Mouse (Mus musculus): ENCODE results near the gene Vmn2r33. TPM values are rescaled to one million over a fixed set of nuclear protein-coding genes. Genes with fewer than 3 reads are reported as not detected.
"Not testable (repeated sequence)": the region's sequence is repeated elsewhere in the genome, so short reads cannot be mapped to it uniquely, and the experiment has no call there.

Vmn2r33 gene
- not detected in 2 replicates for polyA plus RNA-seq (2016; fragmentation: Nextera tagmentation; extraction: Ambion mirVana)

DNA sequence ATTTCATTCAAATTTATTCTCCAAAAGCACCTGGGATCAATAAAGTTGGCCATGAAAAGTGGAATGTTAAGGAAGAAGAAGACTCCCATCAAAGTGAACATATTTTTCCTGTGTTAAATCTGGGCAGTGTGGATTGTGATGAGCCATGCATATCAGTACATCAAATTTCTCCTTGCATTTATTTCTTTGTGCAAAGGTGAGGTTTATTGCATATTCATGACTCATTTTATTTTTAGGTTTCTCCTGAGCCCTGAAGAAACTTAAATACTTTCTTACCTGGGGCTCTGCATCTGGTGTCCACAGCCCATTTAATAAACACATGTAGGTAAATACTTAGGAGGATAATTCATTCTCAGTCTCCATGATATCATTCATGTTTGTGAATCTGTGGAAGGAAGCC lies at the start of gene Vmn2r33:
TSS of gene Vmn2r33 (minus strand) at position 101 of the 400 bp plus-strand sequence.
- not testable (repeated sequence) for ATAC-seq (ENCODE audit: low FRiP score); H3K9ac ChIP-seq; H3K9me3 ChIP-seq; H3K4me1 ChIP-seq; H3K27me3 ChIP-seq; H3K27ac ChIP-seq; H3K4me2 ChIP-seq; H3K36me3 ChIP-seq (replicated peaks); H3K4me3 ChIP-seq (replicated peaks)

Other genes with a start within 250 kb of the Vmn2r33 start
- not detected in 2 replicates for gene Vmn2r30, start 229.2 kb downstream of the Vmn2r33 start, polyA plus RNA-seq (2016; fragmentation: Nextera tagmentation; extraction: Ambion mirVana)
- gene Gm45783, start 192.2 kb downstream of the Vmn2r33 start, polyA plus RNA-seq (2016; fragmentation: Nextera tagmentation; extraction: Ambion mirVana) = not detected in 2 replicates
- gene Vmn2r31, start 167.1 kb downstream of the Vmn2r33 start, polyA plus RNA-seq (2016; fragmentation: Nextera tagmentation; extraction: Ambion mirVana) = not detected in 2 replicates
- not detected in 2 replicates for gene Vmn2r32, start 86.8 kb downstream of the Vmn2r33 start, polyA plus RNA-seq (2016; fragmentation: Nextera tagmentation; extraction: Ambion mirVana)
- gene Vmn2r34, start 122.7 kb upstream of the Vmn2r33 start, polyA plus RNA-seq (2016; fragmentation: Nextera tagmentation; extraction: Ambion mirVana) = not detected in 2 replicates